Mouse (Mus musculus) liver, postnatal 0 days (tissue): Measurements from ENCODE around the gene Rad9b. TPM values are rescaled to one million over a fixed set of nuclear protein-coding genes. Genes with fewer than 3 reads are reported as not detected.
A peak's percentile ranks its signal among the peaks of the same experiment; 100 is the strongest.

Experiments
- ATAC-seq: fragments of 200-750 bp; cut with Nextera tagmentation; 2 replicates; pipeline ENCODE4 v1.8.0; 2017; ENCODE audit warnings: mild to moderate bottlenecking, moderate library complexity
- DNase-seq: peaks from one replicate; pipeline ENCODE4 v3.0.0-alpha.2; 2016
- H3K27ac ChIP-seq: fragments of 300-500 bp; sonication (generic); 2 replicates; pipeline ENCODE4 v1.5.1; 2014; ENCODE audit warnings: antibody characterized with exemption, moderate library complexity, mild to moderate bottlenecking, low read depth
- H3K27me3 ChIP-seq: fragments of 300-500 bp; sonication (generic); 2 replicates; pipeline ENCODE4 v1.6.1; 2014; ENCODE audit warnings: low read length, control low read depth, mixed read lengths; ENCODE audit not compliant: insufficient read depth
- H3K36me3 ChIP-seq: fragments of 300-500 bp; sonication (generic); replicated peaks from 2 replicates; pipeline ENCODE4 v1.6.1; 2014; ENCODE audit warnings: mild to moderate bottlenecking, control low read depth, low read length, moderate library complexity, mixed read lengths; ENCODE audit not compliant: insufficient read depth
- H3K4me1 ChIP-seq: fragments of 300-500 bp; sonication (generic); 2 replicates; pipeline ENCODE4 v1.6.1; 2014; ENCODE audit warnings: antibody characterized with exemption, mild to moderate bottlenecking, control low read depth; ENCODE audit not compliant: insufficient read depth
- H3K4me2 ChIP-seq: fragments of 300-500 bp; sonication (generic); 2 replicates; pipeline ENCODE4 v1.6.1; 2014; ENCODE audit warnings: low read depth, mild to moderate bottlenecking, low read length, moderate library complexity, mixed read lengths
- H3K4me3 ChIP-seq: fragments of 300-500 bp; sonication (generic); 2 replicates; pipeline ENCODE4 v1.5.1; 2014; ENCODE audit warnings: low read depth, low read length
- H3K9ac ChIP-seq: fragments of 300-500 bp; sonication (generic); replicated peaks from 2 replicates; pipeline ENCODE4 v1.6.1; 2014; ENCODE audit warnings: mild to moderate bottlenecking, moderate library complexity
- H3K9me3 ChIP-seq: fragments of 300-500 bp; sonication (generic); 2 replicates; pipeline ENCODE4 v1.6.1; 2016; ENCODE audit warnings: mild to moderate bottlenecking, control low read depth, low read length, mixed read lengths
- CTCF ChIP-seq: sonication (generic); IDR thresholded peaks from 2 replicates; pipeline ENCODE4 v1.5.1; 2016; ENCODE audit warnings: antibody characterized with exemption, low read depth
- EP300 ChIP-seq: IDR thresholded peaks from 2 replicates; pipeline ENCODE4 v1.6.1; 2016; ENCODE audit warnings: antibody characterized with exemption, low read depth, mild to moderate bottlenecking
- WGBS: fragments of 180-500 bp; shearing (Covaris S2); extraction: QIAGEN DNeasy Blood & Tissue Kit; methylation state at CpG from one replicate; pipeline ENCODE4 v1.1.7; 2014; ENCODE audit not compliant: insufficient replicate concordance; 5-methylcytosine and 5-hydroxymethylcytosine counted together
- polyA plus RNA-seq: library from polyadenylated mRNA; unstranded; fragments of >200 nt; fragmentation: Nextera tagmentation; extraction: Ambion mirVana; gene quantifications from 2 replicates; pipeline ENCODE4 v1.2.1, GENCODE M21; 2015

The Rad9b gene
- polyA plus RNA-seq, 1 experiment from 2014 or later, result 3.0 TPM

DNA sequence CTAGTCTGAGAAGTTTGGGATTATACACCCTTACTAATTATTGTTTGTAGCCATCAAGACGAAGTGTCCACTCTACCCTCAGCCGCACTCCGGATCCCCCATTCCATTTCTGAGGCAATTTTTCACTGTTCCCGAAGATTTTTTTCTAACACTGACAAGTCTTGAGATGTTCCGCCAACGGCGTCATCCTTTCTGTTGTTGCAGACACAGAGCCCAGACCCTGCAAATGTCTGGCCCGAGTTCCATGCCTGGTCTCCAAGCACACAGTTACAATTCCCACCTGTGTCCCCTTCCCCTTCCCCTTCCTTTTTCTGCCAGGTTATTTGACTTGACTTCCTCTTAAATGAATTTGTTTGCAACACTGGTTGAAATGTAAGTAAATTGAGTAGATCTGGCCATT, 45.8 kb upstream of the Rad9b start:
- Histone ChIP-seq H3K4me2 (no peak overlapping the region), H3K27me3 (no peaks in the 10 kb centered on the region), H3K27ac (no peak overlapping the region), H3K9ac (no peak overlapping the region), H3K4me1 (peaks cover 9% of the 10 kb centered on the region), H3K36me3 (peaks cover 69% of the 10 kb centered on the region), H3K9me3 (no peaks in the 10 kb centered on the region), H3K4me3 (no peak overlapping the region)
- 86% methylated on average over 8 of the region's 8 CpGs for WGBS
- ATAC-seq, result no peak
- DNase-seq, result no peak
- TF ChIP-seq CTCF (no peak), EP300 (no peak)

DNA sequence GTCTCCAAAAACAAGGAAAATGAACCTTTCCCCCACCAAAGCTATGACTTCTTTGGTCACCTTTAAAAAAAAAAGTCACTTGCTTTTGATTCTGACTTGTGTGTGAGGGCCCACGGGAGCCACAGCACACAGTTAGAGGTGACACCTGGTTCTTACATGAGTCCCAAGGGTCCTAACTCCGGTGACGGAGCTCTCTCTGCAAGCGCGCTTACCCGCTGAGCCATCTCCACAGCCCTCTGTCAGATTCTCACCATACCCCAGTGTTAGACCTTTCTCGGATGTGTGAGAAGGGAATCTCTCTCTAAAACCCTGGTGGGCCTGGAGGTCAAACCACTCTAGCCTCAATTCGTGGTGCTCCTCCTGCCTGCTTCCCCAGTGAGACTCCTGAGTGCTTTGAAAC, 43.5 kb upstream of the Rad9b start:
- ATAC-seq (no peak), DNase-seq (no peak)
- Histone ChIP-seq H3K9me3 (no peaks in the 10 kb centered on the region), H3K9ac (0 out of 2 replicates have a peak overlapping the region, but pooled peaks have one; percentile 30), H3K27me3 (no peaks in the 10 kb centered on the region), H3K27ac (peak overlapping the region; percentile 64; the same call in 1 of the 2 replicates), H3K36me3 (peaks cover 51% of the 10 kb centered on the region), H3K4me2 (no peak overlapping the region), H3K4me3 (no peak overlapping the region), H3K4me1 (peaks cover 18% of the 10 kb centered on the region)
- WGBS, result 76% methylated on average over 8 of the region's 8 CpGs
- TF ChIP-seq CTCF, result no peak
- TF ChIP-seq EP300, result no peak

DNA sequence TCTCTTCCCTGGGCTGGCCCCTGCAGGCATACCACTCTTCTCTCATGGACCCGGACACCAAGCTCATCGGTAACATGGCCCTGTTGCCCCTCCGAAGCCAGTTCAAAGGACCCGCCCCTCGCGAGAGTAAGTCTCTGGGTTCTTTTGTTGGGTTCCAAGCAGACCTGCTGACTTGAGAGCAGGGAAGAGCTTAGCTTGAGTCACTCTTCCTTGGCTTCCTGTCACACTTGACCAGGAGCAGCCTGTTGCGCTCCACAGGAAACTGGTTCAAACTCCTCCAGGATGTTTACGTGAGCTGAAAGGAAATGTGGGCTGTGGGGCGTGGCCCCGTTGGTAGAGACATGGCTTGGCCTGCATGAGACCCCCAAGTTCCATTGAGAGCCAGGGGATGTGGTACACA, 42.8 kb upstream of the Rad9b start:
- H3K27me3 ChIP-seq, result no peaks in the 10 kb centered on the region
- 42% methylated on average over 10 of the region's 10 CpGs for WGBS
- H3K4me2 ChIP-seq, result 0 out of 2 replicates have a peak overlapping the region, but pooled peaks have one; percentile 13
- no peak overlapping the region for H3K4me3 ChIP-seq
- no peak for DNase-seq
- H3K9ac ChIP-seq, result no peak overlapping the region
- TF ChIP-seq CTCF (no peak), EP300 (peak; percentile 50; the same call in 1 of the 2 replicates)
- peaks cover 20% of the 10 kb centered on the region for H3K4me1 ChIP-seq
- ATAC-seq, result peak; percentile 49
- peak overlapping the region; percentile 76 for H3K27ac ChIP-seq
- no peaks in the 10 kb centered on the region for H3K9me3 ChIP-seq
- peaks cover 44% of the 10 kb centered on the region for H3K36me3 ChIP-seq

DNA sequence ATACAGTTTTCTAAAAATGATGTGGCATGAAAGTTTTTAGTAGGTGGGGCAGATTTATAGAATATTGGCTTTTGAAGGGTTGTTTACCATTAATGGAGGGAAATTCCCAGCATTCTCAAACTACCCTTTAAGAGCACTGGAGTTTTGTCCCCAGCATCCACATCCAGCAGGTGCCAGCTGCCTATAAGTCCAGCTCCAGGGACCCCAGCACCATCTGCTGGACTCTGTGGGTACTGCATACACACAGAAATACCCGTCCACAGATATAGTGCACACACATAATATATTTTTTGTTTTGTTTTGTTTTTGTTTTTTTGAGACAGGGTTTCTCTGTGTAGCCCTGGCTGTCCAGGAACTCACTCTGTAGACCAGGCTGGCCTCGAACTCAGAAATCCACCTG, 39.9 kb upstream of the Rad9b start:
- H3K9ac ChIP-seq, result no peak overlapping the region
- peak; percentile 33; the same call in 1 of the 2 replicates for ATAC-seq
- peaks cover 11% of the 10 kb centered on the region for H3K4me1 ChIP-seq
- H3K4me3 ChIP-seq, result no peak overlapping the region
- no peak overlapping the region for H3K27ac ChIP-seq
- no peaks in the 10 kb centered on the region for H3K27me3 ChIP-seq
- no peak overlapping the region for H3K4me2 ChIP-seq
- DNase-seq, result peak; percentile 88
- WGBS, result 46% methylated on average over 2 of the region's 2 CpGs
- H3K9me3 ChIP-seq, result no peaks in the 10 kb centered on the region
- TF ChIP-seq EP300, result no peak
- TF ChIP-seq CTCF, result peak; percentile 89
- H3K36me3 ChIP-seq, result peaks cover 23% of the 10 kb centered on the region

DNA sequence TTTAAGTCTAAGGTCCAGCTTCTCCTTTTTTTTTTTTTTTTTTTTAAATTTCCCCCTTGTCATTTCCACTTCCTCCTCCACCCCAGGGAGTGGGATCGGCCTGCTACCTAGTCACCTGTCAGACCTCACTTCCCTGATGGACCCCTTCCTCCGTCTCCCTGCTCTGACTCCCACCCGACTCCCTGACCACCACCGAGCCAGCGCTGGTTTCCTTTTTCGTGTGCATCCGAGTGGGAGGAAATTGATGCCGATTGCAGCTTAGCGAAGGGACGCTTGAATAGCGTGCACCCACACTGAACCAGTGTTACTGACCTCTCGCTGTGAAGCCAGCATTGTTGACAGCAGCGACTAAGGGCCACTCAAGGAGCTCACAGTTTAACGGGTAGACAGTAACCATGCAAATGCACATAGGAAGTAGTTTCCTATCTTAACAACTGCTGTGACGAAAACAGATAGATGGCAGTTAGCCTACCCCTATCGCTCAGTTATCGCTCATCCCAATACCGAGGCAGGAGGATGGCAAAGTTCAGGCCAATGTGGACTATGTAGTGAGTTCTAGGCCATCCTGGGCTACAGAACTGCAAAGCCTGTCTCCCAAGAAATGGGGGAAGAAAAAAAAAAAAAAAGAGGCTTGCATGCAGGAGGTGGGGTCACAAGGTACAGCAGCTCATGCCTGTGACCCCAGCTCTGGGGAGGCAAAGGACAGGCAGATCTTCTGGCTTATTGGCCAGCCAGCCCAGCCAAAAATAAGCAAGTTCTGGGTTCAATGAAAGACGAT, 38.4 kb upstream of the Rad9b start:
- DNase-seq (peak; percentile 42), ATAC-seq (peak; percentile 34)
- Histone ChIP-seq H3K27ac (peak overlapping the region; percentile 95), H3K36me3 (peaks cover 11% of the 10 kb centered on the region), H3K4me2 (peak overlapping the region; percentile 90), H3K4me1 (peaks cover 11% of the 10 kb centered on the region), H3K27me3 (no peaks in the 10 kb centered on the region), H3K4me3 (peak overlapping the region; percentile 99), H3K9ac (peak overlapping the region; percentile 97), H3K9me3 (no peaks in the 10 kb centered on the region)
- 7% methylated on average over 19 of the region's 19 CpGs for WGBS
- no peak for TF ChIP-seq EP300
- TF ChIP-seq CTCF, result no peak

DNA sequence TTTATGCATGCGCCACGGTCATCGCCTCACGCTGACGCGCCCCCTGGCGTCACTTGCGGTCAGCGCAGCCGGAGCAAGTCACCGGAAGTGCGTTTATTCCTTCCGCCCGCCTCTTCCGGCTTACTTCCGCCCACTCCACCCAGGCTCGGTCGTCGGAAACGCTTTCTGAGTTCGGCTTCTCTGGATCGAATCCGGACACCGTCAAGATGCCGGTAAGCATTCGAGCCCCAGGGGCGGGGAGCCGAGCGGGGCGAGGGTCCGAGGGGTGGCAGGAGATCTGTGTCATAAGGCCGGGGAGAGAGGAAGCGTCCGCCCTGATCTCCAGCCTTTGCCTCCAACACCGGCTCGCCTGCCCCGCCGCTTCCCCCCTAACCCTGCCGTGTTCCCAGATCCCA, 37.8 kb upstream of the Rad9b start, which contains the start of gene Arpc3:
Gene Arpc3 (plus strand): TSS at position 93 of the 395 bp plus-strand sequence.
- peaks cover 5% of the 10 kb centered on the region for H3K36me3 ChIP-seq
- no peaks in the 10 kb centered on the region for H3K27me3 ChIP-seq
- TF ChIP-seq EP300, result no peak
- peak; percentile 98 for TF ChIP-seq CTCF
- H3K27ac ChIP-seq, result peak within 1 kb of the TSS; percentile 95
- H3K4me3 ChIP-seq, result peak within 1 kb of the TSS; percentile 99
- H3K9me3 ChIP-seq, result no peaks in the 10 kb centered on the region
- peak; percentile 89 for ATAC-seq
- under 1% methylated on average over 39 of the region's 39 CpGs for WGBS
- H3K9ac ChIP-seq, result peak within 1 kb of the TSS; percentile 97
- H3K4me2 ChIP-seq, result peak within 1 kb of the TSS; percentile 90
- peaks cover 11% of the 10 kb centered on the region for H3K4me1 ChIP-seq
- peak; percentile 95 for DNase-seq
